Mouse (Mus musculus): Measurements from ENCODE around the gene Aff1. TPM values are rescaled to one million over a fixed set of nuclear protein-coding genes. Genes with fewer than 3 reads are reported as not detected.

Gene Aff1
- polyA plus RNA-seq, 1 experiment = 16.2 TPM

DNA sequence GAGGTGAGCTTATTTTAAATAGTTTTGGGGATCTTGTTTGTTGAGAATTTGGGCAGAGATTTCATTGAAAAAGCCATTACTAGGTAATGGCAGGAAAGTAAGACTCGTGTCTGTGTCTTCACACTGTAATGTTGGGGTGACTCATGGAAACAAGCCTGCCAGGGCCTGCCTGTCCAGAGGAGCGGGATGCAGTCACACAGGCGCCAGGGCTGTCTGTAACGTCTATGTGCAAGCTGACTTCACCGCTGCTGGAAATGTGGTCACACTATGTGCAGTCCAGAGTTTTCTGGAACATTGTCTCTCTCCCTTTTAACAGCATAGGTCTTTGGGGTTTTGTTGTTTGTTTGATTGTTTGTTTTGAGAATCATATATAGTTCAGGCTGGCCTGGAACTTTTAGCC, 130.8 kb downstream of the Aff1 start:
- no peaks in the 10 kb centered on the region for H3K27me3 ChIP-seq (ENCODE audit: control insufficient read depth, insufficient read depth, low read length)
- no peaks in the 10 kb centered on the region for H3K4me1 ChIP-seq (ENCODE audit: control insufficient read depth, insufficient read depth, insufficient read length)
- TF ChIP-seq CTCF (IDR thresholded peaks at IDR 0.05; ENCODE audit: extremely low read depth, insufficient read depth, insufficient read length, insufficient replicate concordance) (no peak), POLR2A (IDR thresholded peaks at IDR 0.05; ENCODE audit: low read depth, low read length) (no peak)
- WGBS = 94% methylated on average over 5 of the region's 5 CpGs
- H3K36me3 ChIP-seq (ENCODE audit: control insufficient read depth, insufficient read depth, low read length) = peaks cover 17% of the 10 kb centered on the region
- no peak for DNase-seq (ENCODE audit: low read depth in 1 of 2, low spot score in 2 of 2)
- no peak overlapping the region for H3K27ac ChIP-seq (ENCODE audit: insufficient read depth, low read length)
- no peak overlapping the region for H3K4me3 ChIP-seq (ENCODE audit: extremely low read depth, insufficient read depth, insufficient read length)

DNA sequence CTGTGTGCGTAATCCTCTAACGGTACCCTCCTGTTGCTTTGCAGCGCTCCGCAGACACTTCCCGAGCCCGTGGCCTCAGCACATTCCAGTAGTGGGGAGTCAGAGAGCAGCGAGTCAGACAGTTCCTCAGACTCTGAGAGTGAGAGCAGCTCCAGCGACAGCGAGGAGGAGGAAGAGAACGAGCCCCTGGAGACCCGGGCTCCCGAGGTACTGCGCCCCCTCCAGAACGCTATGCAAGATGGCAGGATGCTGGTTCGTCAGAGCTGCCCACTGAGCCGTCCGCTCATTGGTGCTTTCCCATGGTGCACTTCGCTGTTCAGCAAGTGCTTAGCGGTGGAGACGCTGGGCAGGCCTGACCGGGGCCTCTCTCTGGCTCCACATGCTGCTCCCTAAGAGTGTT, 136.1 kb downstream of the Aff1 start:
- TF ChIP-seq CTCF (IDR thresholded peaks at IDR 0.05; ENCODE audit: extremely low read depth, insufficient read depth, insufficient read length, insufficient replicate concordance) = no peak
- TF ChIP-seq POLR2A (IDR thresholded peaks at IDR 0.05; ENCODE audit: low read depth, low read length) = no peak
- Histone ChIP-seq H3K36me3 (ENCODE audit: control insufficient read depth, insufficient read depth, low read length) (peaks cover 38% of the 10 kb centered on the region), H3K4me3 (ENCODE audit: extremely low read depth, insufficient read depth, insufficient read length) (no peak overlapping the region), H3K27ac (ENCODE audit: insufficient read depth, low read length) (no peak overlapping the region), H3K27me3 (ENCODE audit: control insufficient read depth, insufficient read depth, low read length) (no peaks in the 10 kb centered on the region), H3K4me1 (ENCODE audit: control insufficient read depth, insufficient read depth, insufficient read length) (no peaks in the 10 kb centered on the region)
- no peak for DNase-seq (ENCODE audit: low read depth in 1 of 2, low spot score in 2 of 2)
- WGBS = 95% methylated on average over 21 of the region's 21 CpGs

DNA sequence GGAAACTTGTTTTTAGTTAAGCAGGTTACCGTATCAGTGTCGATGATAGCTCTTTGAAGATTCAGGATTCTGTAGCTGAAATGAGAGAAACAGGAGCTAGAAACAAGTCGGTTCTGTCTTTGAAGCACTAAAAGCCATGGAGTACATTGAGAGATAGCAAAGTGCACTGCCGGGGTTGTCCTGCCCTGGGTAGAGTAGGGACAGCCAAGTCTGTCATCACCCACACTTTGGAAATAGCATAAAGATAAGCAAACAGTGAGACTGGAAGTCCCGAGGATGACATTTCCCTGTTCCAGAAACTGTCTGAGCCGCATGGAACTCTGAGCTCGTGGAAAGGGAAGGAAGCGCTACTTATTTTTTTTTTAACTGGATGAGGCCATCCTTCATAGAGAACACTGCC, 136.6 kb downstream of the Aff1 start:
- Histone ChIP-seq H3K4me1 (ENCODE audit: control insufficient read depth, insufficient read depth, insufficient read length) (no peaks in the 10 kb centered on the region), H3K4me3 (ENCODE audit: extremely low read depth, insufficient read depth, insufficient read length) (no peak overlapping the region), H3K27ac (ENCODE audit: insufficient read depth, low read length) (no peak overlapping the region), H3K27me3 (ENCODE audit: control insufficient read depth, insufficient read depth, low read length) (no peaks in the 10 kb centered on the region), H3K36me3 (ENCODE audit: control insufficient read depth, insufficient read depth, low read length) (peaks cover 41% of the 10 kb centered on the region)
- no peak for TF ChIP-seq POLR2A (IDR thresholded peaks at IDR 0.05; ENCODE audit: low read depth, low read length)
- TF ChIP-seq CTCF (IDR thresholded peaks at IDR 0.05; ENCODE audit: extremely low read depth, insufficient read depth, insufficient read length, insufficient replicate concordance) = no peak
- WGBS = 91% methylated on average over 8 of the region's 8 CpGs
- no peak for DNase-seq (ENCODE audit: low read depth in 1 of 2, low spot score in 2 of 2)

DNA sequence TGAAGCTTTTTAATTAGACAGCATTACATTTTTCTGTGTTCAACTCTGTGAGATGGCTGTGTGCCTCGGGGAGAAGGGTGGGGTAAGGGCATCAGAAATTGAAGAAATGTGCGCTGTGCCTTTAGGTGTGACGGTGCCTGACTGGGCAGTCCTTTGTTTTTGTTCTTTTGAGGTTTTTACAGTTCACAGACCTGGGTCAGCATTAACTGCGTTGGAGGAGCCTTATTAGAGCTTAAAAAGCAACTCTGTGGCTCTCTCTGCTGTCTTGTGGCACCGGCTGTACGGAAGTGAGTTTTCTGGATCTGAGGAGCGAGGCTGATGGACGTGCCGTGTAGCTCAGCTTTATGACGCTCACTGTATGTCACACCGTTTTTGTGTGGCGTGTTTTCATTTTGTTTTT, 137.0 kb downstream of the Aff1 start:
- TF ChIP-seq CTCF (IDR thresholded peaks at IDR 0.05; ENCODE audit: extremely low read depth, insufficient read depth, insufficient read length, insufficient replicate concordance) = no peak
- TF ChIP-seq POLR2A (IDR thresholded peaks at IDR 0.05; ENCODE audit: low read depth, low read length) = no peak
- 93% methylated on average over 12 of the region's 12 CpGs for WGBS
- H3K36me3 ChIP-seq (ENCODE audit: control insufficient read depth, insufficient read depth, low read length) = peaks cover 45% of the 10 kb centered on the region
- no peak overlapping the region for H3K4me3 ChIP-seq (ENCODE audit: extremely low read depth, insufficient read depth, insufficient read length)
- no peaks in the 10 kb centered on the region for H3K27me3 ChIP-seq (ENCODE audit: control insufficient read depth, insufficient read depth, low read length)
- no peak for DNase-seq (ENCODE audit: low read depth in 1 of 2, low spot score in 2 of 2)
- no peak overlapping the region for H3K27ac ChIP-seq (ENCODE audit: insufficient read depth, low read length)
- H3K4me1 ChIP-seq (ENCODE audit: control insufficient read depth, insufficient read depth, insufficient read length) = no peaks in the 10 kb centered on the region

DNA sequence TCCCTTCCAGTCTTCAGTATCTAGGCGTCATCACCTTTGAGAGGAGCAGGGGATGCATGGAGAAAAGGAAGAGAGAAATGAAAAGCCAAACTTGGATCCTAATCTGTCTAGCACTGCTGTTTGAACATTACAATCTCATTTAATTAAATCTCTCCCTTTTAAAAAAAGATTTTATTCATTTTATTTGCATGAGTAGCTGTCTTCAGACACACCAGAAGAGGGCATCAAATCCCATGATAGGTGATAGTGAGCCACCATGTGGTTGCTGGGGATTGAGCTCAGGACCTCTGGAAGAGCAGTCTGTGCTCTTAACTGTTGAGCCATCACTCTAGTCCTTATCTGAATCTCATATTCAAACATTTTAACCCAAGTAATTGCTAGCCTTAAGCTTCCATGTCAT, 138.7 kb downstream of the Aff1 start:
- DNase-seq (ENCODE audit: low read depth in 1 of 2, low spot score in 2 of 2) = no peak
- H3K4me3 ChIP-seq (ENCODE audit: extremely low read depth, insufficient read depth, insufficient read length) = no peak overlapping the region
- H3K27me3 ChIP-seq (ENCODE audit: control insufficient read depth, insufficient read depth, low read length) = no peaks in the 10 kb centered on the region
- TF ChIP-seq POLR2A (IDR thresholded peaks at IDR 0.05; ENCODE audit: low read depth, low read length) (no peak), CTCF (IDR thresholded peaks at IDR 0.05; ENCODE audit: extremely low read depth, insufficient read depth, insufficient read length, insufficient replicate concordance) (no peak)
- peaks cover 59% of the 10 kb centered on the region for H3K36me3 ChIP-seq (ENCODE audit: control insufficient read depth, insufficient read depth, low read length)
- WGBS = 96% methylated on average over 1 of the region's 1 CpGs
- no peak overlapping the region for H3K27ac ChIP-seq (ENCODE audit: insufficient read depth, low read length)
- no peaks in the 10 kb centered on the region for H3K4me1 ChIP-seq (ENCODE audit: control insufficient read depth, insufficient read depth, insufficient read length)

DNA sequence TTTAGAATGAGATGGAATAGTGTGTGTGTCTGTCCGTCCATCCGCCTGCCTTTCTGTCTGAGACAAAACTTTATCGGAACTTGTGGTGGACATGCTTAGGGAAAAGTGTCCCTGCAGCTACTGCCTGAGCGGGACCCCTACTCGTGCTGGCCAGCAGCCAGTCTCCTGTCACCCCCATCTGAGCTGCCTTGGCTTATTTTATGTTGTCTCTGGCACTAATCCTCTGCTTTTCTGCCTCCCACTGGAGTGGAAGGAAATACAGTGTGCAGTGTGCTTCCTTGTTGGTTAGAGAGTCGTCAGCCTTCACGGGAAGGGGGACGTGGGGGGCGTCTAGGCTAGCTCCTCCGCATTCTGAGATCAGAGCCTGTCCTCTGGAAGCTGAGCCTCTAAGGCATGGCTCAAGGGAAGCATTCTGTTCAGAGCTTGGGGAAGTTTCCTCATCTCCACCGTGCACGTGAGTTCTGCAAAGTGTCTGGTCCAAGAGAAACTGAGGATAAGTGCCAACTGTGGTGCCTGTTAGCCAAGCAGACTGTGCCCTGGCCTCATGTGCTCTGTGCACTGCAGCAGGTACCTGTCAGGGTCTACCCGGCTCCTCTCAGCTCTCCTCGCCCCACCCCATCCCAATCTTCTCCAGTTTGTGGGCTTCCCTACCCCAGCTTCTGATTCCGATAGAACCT, 143.4 kb downstream of the Aff1 start:
- Histone ChIP-seq H3K27ac (ENCODE audit: insufficient read depth, low read length) (no peak overlapping the region), H3K4me3 (ENCODE audit: extremely low read depth, insufficient read depth, insufficient read length) (no peak overlapping the region), H3K27me3 (ENCODE audit: control insufficient read depth, insufficient read depth, low read length) (no peaks in the 10 kb centered on the region), H3K36me3 (ENCODE audit: control insufficient read depth, insufficient read depth, low read length) (peaks cover 49% of the 10 kb centered on the region), H3K4me1 (ENCODE audit: control insufficient read depth, insufficient read depth, insufficient read length) (no peaks in the 10 kb centered on the region)
- DNase-seq (ENCODE audit: low read depth in 1 of 2, low spot score in 2 of 2) = no peak
- TF ChIP-seq POLR2A (IDR thresholded peaks at IDR 0.05; ENCODE audit: low read depth, low read length) (no peak), CTCF (IDR thresholded peaks at IDR 0.05; ENCODE audit: extremely low read depth, insufficient read depth, insufficient read length, insufficient replicate concordance) (no peak)
- WGBS = 91% methylated on average over 15 of the region's 15 CpGs

DNA sequence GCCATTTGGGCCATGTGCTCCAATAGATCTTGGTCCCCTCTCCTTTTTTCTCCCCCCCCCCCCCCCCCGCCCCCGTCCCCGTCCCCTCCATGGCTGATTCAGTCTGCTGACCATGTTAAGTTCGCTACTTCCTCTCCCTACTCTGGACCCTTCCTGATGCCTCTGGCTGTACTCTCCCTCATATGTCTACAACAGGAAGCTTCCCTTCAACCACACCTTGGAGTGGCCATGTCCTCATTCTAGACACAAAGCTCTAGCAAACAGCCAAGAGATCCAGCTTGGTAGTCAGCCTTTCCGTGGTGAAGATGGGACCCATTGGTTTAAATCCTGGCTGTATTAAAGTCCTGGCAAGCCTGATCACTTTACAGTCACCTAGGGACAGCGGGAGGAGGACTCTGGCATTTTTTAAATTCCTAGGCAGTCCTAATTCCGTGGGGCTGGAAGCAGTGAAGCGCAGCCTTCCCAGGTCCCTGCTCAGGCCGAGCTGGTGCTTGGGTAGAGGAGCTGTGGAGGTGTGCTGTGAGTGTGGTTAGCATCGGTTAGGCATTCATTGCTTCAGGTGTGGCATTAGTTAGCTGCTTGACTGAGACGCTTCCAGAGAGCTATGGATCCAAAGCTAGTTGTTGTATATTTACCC, 144.1 kb downstream of the Aff1 start:
- no peak for DNase-seq (ENCODE audit: low read depth in 1 of 2, low spot score in 2 of 2)
- no peak overlapping the region for H3K27ac ChIP-seq (ENCODE audit: insufficient read depth, low read length)
- TF ChIP-seq CTCF (IDR thresholded peaks at IDR 0.05; ENCODE audit: extremely low read depth, insufficient read depth, insufficient read length, insufficient replicate concordance) (no peak), POLR2A (IDR thresholded peaks at IDR 0.05; ENCODE audit: low read depth, low read length) (no peak)
- H3K27me3 ChIP-seq (ENCODE audit: control insufficient read depth, insufficient read depth, low read length) = no peaks in the 10 kb centered on the region
- 91% methylated on average over 11 of the region's 11 CpGs for WGBS
- no peak overlapping the region for H3K4me3 ChIP-seq (ENCODE audit: extremely low read depth, insufficient read depth, insufficient read length)
- H3K4me1 ChIP-seq (ENCODE audit: control insufficient read depth, insufficient read depth, insufficient read length) = no peaks in the 10 kb centered on the region
- H3K36me3 ChIP-seq (ENCODE audit: control insufficient read depth, insufficient read depth, low read length) = peaks cover 50% of the 10 kb centered on the region

Data from spleen, adult 2 months (tissue).